Mouse (Mus musculus): ENCODE measurements around the gene Gm20388.
A peak's percentile ranks its signal among the peaks of the same experiment; 100 is the strongest.

Gene Gm20388

DNA sequence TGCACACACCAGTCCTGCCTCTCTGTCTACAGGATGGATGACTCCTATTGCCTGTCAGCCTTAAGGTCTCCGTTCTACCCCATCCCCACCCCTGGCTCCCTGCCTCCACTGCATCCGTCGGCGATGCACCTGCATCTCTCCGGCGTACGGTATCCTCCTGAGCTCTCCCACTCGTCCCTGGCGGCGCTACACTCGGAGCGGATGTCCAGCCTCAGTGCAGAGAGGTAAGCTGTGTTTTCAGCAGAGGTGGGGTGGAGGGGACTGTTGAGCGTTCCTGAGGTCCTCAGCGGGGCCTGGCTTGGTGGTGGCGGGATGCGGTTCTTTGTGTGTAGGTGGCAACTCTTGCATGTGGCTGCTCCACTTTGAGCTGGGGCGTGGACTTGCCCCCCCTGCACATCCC is 657.1 kb downstream of the Gm20388 start:
- no peak for DNase-seq (ENCODE audit: low spot score)

DNA sequence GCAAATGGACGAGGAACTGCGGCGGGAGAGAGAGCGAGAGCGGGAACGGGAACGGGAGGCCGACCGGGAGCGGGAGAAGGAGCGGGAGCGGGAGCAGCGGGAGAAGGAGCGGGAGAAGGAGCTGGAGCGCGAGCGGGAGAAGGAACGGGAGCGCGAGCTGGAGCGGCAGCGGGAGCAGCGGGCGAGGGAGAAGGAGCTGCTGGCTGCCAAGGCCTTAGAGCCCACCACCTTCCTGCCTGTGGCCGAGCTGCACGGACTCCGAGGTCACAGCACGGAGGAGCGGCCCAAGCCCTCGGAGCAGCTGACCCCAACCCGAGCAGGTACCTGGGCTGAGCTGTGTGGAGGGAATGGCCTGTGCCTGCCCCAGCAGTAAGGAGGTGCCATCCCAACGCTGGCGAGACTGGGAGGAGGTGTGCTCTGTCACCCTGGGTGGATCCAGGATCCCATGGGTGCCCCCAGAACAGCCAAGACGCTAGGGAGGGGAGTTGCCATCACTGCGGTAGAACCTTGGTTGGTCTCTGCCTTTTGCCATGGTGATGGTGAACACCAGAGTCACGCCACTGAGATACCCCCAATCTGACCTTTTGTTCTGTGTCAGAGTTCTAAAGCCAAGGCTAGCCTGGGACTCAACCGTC is 657.6 kb downstream of the Gm20388 start:
- no peak for DNase-seq (ENCODE audit: low spot score)

DNA sequence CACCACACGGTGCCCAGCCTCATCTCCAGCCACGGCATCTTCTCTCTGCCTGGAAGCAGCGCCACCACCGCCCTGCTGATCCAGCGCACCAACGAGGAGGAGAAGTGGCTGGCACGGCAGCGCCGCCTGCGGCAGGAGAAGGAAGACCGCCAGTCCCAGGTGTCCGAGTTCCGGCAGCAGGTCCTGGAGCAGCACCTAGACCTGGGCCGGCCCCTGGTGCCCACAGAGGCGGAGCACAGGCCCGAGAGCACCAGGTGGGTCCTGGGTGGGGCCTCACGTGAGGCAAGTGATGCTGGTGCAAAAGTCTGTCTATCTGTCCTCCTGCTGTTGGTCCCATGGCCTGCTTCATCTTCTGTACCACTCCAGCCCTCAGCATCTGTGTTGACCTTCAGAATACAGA is 658.5 kb downstream of the Gm20388 start:
- no peak for DNase-seq (ENCODE audit: low spot score)

DNA sequence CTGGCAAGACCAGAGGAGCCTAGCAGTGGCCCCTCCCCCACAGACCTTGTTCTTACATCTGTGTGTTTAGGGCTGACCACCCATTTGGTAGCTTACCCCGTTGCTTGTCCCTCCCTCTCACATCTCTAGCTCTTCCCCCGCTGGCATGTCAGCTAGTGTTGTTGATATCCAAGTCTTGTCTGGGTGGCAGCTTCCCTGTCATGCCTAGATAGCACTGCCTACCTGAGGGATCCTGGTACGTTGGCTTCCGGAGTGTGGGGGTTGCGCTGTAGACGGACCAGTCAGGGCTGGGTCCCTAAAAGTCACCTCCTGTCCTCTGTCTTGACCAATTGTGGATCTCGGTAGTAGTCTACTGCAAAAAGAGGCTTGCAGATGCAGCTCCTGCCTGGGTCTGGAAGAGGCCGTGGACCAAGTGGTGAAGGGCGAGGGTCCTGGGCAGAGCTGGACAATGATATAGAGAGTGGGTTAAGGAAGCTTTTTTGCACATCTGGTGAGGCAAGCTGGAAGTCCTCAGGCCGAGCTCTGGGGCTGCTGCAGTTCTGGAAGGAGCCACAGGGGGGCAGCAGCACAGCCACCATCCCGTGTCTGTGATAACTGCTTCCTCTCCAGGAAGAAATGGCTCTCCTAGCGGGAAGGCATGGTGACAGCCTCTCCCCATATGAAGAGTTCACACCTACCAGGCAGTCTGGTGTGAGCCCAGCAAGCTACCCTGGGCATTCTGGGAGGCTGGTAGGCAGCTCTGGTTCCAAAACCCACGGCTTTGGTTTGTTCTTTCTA is 659.5 kb downstream of the Gm20388 start:
- peak; percentile 70 for DNase-seq (ENCODE audit: low spot score)

DNA sequence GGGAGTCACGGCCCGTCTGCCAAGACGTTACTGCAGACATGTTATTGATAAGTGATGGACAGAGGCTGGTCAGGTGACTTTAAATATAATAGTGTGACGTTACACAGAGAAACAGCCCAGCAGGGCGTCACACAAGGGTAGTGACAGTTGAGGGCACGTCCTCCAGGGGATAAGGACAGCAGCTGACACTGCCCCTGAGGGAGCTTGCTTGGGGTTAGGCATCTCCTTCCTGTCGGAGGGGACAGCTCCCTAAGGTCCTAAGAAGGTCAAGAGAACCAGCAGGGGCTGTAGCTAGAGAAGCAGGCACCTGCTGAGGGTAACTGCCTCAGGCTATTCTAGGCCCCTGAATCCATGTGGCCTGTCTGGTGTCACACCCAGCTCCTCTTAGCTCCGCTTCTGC is 660.9 kb downstream of the Gm20388 start:
- no peak for DNase-seq (ENCODE audit: low spot score)

DNA sequence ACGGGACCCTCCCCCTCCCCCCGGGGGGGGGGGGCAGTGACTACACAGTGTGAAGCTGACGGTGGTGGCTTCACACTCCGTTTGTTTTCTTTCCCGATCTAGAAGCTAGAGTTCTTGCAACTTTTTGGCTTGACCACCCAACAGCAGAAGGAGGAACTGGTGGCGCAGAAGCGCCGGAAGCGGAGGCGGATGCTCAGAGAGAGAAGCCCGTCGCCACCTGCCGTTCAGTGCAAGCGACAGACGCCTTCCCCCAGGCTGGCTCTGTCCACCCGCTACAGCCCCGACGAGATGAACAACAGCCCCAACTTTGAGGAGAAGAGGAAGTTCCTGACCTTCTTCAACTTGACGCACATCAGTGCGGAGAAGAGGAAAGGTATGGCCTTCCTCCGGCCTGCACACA is 661.9 kb downstream of the Gm20388 start:
- no peak for DNase-seq (ENCODE audit: low spot score)

DNA sequence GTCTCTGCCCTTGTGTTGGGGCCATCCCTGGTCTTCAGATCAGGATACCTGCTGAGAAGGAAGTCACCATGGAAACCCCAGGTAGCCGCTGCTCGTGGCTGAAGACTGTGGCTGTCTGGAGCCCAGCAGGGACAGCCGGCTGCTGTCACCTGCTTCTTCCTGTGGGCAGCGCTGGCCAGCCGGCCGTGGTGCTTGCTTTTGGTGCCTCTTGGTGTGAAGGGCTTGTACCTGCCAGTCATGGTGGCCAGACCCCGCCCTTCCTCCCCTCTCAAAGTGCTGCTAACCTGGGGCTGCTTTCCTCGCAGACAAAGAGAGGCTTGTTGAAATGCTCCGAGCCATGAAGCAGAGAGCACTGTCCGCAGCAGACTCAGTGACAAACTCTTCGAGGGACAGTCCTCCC is 663.2 kb downstream of the Gm20388 start:
- no peak for DNase-seq (ENCODE audit: low spot score)

DNA sequence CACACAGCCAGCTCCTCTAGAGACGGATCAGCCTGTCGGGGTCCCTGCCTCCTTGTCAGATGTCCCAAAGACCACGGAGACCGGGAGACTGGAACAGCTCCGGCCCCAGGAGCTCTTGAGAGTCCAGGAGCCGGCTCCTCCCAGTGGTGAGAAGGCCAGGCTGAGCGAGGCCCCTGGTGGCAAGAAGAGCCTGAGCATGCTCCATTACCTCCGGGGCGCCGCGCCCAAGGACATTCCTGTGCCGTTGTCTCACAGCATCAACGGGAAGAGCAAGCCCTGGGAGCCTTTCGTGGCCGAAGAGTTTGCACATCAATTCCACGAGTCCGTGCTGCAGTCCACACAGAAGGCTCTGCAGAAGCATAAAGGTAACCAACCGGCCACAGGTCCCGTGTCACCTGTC is 664.3 kb downstream of the Gm20388 start:
- DNase-seq (ENCODE audit: low spot score): no peak

DNA sequence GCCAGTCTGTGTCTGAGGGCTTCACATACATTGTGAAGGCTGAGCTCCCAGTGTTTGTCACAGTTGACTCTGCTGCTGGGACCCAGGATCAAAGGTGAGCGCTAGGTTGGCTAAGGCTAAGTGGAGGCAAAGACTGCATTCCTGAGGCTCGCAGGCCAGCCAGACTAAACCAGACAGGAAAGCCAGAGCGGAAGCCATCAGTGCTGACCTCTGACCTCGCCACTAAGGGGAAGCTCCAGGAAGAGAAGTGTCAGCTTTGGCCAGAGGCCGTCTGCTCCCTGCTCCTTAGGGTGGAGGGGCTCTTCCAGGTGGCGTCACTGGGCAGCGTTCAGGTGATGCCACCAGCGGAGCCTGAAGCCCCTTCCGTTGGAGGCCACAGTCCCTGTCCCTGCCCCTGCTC is 665.2 kb downstream of the Gm20388 start:
- no peak for DNase-seq (ENCODE audit: low spot score)

DNA sequence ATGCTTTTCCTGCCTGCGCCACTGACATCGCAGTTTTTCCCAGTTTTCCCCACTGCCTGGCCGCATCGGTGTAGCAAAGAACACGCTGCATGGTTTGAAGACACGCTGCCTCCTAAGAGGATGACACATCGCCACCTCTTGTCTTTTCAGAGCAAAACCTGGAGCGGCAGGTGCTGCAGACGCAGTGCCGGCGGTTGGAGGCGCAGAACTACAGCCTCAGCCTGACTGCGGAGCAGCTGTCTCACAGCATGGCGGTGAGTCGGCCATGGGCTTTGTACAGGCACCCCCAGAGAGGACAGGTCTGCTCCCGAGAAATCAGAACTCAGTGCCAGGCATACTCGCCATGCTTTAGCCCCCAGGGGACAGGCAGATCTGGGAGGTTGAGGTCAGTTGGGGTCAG is 667.2 kb downstream of the Gm20388 start:
- no peak for DNase-seq (ENCODE audit: low spot score)

DNA sequence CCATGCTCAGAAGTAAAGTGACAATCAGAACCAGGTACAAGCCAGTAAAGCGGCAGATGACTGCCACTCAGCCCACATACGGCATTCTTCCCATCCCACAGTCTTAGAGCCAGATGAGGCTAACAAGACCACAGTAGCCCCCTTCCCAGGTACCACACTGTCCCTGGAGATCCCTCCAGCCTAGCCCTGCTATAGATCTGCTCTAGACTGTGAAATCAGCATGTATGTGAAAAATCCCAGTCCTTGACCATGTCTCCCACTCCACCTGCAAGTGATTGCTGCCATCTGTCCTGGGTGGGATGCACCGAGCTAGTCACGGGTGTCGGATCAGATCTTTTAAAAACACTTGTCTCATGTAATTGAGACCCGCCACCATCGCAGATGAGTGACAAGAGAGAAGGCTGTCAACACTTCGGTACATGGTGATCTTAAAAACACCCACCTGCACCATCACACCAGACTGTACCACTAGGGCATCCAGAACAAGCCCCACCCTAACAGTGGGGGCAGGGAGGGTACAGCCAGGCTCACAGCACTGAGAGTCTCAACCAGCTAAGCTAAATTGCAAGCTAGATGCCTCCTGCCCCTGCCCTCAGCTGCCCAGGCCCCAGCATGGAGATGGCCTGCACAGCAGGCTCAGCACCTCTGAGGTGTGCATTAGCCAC is 669.8 kb downstream of the Gm20388 start:
- DNase-seq (ENCODE audit: low spot score): no peak

DNA sequence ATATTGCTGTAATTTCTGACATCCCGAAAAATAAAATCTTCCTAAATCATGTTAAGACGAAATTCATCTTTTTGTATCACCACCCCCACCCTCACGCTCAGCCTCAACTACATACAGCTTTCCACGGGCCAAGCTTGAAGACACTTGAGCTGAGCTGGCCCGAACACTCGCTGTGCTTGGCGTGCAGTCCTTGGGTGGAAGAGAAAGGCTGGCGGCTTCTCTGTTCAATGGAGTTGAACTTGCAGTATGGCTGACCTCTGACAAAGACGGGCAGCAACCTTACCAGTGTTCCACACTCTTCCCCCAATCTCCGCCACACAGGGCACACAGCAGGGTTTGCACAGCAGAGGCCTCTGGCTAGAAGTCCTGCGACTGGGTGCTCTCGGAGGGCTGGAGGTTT is 670.7 kb downstream of the Gm20388 start:
- no peak for DNase-seq (ENCODE audit: low spot score)

DNA sequence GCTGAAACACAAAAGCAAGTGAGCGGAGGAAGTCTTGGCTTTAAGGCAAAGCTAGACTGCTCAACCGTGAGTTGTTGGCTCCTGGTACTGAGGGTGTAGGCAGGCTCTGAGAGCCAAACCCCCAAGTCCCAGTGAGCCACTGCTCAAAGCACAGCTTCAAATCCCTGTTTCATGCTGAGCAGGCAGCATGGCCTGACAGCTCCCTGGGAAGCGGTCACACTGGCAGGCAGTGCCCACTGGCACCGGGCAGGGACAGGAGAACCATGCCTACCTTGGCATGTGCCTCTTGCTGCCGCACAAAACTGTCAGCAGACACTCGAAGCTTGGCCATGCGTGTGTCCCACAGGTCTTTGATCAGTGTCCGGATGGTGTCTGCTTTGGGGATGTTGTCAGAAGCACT is 671.2 kb downstream of the Gm20388 start:
- no peak for DNase-seq (ENCODE audit: low spot score)

DNA sequence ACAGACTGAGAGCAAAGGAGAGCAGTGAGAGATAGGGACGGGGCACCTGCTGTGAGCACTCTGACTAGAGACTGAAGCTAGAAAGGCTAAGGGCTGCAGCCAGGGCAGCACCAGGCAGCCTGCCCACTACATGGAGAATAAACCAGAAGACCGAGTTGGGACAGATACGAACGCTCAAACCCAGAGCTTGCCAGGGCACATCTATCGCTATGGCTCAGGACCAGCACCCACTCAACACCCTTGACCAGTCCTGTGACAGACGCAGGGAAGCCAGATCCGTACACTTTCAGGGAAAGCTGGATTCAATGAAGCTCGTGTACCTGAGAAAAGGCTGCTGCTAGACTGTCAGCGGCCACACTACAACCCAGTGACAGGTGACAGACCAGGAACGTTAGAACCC is 674.9 kb downstream of the Gm20388 start:
- no peak for DNase-seq (ENCODE audit: low spot score)

DNA sequence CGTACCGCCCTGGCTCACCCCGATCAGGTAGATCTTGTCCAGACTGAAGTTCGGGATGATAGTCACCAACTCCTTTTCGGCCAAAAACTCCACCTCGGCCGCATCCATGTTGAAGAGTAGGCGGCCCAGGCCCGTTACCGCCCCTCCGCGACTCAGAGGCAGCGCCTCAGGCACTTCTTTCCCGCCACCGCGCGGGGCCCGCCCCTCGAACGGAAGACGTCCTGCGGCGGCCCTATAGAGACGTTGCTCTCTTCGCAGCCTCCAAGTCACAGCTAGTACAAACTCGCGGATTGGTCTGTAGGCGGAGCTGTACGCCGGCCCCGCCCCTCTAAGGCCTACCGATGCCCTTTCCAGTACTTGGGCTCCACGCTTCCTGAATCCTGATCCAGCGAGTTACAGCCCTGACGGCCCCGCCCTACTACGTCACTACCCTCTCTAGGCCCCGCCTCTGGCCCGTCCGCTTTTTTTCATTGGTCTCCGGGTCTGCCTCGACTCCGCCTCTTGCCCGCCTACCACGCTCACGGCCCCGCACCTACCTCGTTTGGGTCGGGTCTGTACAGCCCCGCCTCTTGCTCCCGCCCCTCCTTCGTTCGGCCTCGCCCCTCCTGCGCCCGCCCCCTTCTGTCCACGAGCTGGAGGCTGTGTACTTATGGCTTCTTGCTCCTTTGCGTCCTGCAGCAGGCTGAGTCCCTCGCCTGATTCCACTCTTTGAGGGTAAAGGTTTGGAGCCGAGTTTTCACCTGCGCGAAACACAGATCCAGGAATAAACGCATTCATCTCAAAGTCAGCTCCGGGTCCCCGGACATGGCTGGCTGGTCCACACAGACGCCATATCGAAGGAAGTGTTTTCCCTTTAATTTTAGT is 678.5 kb downstream of the Gm20388 start, which contains the start of gene Gins2:
Gene Gins2, minus strand, starts transcription at position 397 of the 864 bp plus-strand sequence.
- DNase-seq (ENCODE audit: low spot score): peak; percentile 97

DNA sequence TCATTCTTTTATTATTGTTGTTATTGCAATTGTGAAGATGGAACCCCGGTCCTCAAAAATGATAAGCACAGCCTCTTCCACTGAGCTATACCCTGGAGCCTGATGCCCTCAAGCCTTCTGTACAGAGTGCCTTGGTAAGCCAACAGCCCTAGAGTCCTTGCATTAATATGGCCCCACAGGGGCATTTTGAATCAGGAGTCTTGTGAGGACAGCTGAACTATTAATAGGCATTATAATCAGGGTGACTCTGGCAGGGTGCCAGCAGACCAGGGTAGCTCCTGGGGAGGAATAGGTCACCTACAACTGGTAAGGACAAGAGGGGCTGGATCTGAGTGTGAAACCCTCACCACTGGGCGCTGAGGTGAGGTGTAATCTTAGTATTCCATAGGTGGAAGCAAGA is 679.3 kb downstream of the Gm20388 start:
- DNase-seq (ENCODE audit: low spot score): no peak

DNA sequence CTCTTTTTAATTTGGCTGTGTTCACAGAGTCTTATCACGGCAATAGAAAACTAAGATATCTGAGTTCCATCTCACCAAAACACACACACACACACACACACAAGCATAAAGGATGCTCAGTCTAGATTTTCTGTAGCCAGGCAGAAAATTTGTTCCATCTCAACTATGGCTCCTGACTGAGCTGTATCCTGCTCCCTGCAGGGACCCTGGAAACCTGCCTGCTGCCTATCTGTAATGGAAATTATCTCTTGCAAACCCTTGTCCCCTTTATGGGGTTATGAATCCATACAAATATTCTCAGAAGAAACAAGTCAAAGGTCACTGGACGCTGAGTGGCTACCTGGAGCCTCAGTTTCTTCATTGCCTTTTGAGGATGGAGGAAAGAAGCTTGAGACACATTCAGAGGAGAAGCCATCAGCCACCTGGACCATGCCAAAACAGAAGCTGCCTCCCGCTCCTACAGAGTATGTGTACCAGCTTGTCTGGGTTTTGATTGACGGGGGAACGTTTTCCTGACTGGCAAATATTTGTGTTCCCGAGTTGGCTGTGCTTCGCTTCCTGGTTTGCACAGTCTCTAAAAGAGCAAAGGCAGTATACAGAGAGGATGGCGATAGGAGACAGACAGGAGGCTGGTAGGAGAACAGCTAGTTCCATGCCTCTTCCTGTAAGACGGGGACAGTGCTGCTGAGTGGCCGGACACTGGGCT is 681.1 kb downstream of the Gm20388 start:
- no peak for DNase-seq (ENCODE audit: low spot score)

DNA sequence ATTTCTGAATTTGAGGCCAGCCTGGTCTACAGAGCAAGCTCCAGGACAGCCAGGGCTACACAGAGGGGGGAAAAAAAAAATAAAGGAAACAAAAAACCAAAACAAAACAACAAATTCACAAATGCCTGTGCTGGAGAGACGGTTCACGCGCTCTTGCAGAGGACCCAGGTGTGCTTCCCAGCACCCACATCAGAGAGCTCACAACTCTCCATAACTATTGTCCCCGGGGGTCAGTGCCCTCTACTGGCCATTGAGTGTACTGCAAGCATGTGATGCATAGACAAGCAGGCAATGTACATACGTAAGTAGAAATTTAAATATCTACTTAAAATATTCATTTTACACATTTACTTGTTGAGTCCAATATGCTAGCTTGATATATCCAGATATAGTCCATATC is 683.9 kb downstream of the Gm20388 start:
- no peak for DNase-seq (ENCODE audit: low spot score)

DNA sequence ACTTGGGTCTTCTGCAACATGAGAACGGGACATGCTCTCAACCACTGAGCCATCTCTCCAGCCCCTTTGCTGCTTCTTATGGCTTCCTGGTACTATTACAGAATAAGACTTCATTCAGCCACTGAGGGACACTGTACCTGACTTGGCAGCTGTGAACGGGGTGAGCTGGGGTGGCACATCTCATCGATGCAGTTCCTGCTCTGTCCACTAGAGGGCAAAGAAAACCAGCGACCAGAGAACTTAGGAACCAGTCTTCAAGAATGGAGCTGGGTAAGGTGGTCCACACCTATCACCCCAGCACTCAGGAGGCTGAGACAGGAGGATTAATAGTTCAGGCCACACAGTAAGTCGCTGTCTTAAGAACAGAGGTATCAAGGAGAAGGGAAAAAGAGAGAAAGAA is 685.3 kb downstream of the Gm20388 start:
- DNase-seq (ENCODE audit: low spot score): peak; percentile 58

DNA sequence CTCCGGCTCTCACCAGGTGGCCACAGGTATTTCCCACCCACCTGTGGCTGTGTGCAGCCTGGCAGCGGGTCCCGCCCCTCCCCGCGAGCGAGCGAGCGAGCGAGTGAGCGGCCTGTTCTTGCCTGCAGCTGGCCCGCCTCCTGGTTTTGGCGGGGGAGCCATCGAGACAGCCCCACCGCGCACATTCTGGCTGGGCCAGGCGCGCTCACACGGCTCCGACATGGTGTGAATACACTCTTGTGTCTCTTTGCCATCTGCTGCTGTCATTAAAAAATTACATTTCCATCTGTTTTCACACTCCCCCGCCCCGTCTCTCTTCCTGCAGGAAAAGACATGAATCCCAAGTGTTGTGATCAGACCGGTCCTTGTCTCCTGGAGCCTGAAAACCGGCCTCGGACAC is 687.9 kb downstream of the Gm20388 start:
- DNase-seq (ENCODE audit: low spot score): no peak

DNA sequence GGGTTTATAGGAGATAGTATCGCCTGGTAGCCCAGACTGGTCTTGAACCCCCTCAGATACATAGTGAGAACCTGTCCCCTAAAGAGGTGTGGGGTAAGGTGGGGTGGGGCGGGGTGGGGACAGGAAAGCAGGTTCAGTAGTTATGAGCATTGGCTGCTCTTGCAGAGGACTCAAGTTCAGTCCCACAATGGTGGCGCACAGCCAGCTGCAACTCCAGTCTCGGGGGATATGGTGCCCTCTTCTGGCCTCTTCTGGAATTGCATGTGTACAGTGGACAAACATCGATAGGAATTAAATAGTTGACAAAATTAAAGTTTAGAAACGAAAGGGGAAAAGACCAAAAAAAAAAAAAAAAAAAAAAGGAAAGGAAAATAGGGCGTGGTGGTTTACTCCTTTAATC is 688.9 kb downstream of the Gm20388 start:
- peak; percentile 82 for DNase-seq (ENCODE audit: low spot score)

DNA sequence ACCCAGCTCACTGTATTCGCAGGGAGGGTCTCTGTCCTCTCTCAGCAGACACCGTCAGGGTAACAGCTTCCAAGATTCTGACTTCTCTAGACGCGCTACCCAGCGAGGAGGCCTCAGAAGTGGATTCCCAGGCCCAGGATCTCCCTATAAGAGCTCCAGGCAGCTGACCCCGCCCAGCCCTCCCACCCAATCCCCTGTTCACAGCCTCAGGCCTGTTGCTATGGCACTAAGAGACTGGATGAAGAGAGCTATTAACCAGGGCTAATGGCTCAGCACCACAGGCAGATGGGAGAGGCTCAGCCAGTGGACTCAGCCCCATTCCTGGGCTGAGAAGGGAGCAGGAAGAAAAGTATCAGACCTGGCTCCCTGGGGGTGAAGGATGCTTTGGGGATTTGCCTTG is 692.0 kb downstream of the Gm20388 start:
- no peak for DNase-seq (ENCODE audit: low spot score)

All from urinary bladder, postnatal 25 days (tissue).